Mouse (Mus musculus): ENCODE data around the gene Gm5751.
"Not testable (repeated sequence)": the region's sequence is repeated elsewhere in the genome, so short reads cannot be mapped to it uniquely, and the experiment has no call there.

The Gm5751 gene

GRCm38 (mm10) chrX:8873953-8874352 is at the start of gene Gm5751:
Gene Gm5751, plus strand, starts transcription at chrX:8874253.
- DNase-seq (ENCODE audit: low spot score) = not testable (repeated sequence)

- peak; percentile 44 for DNase-seq (ENCODE audit: low spot score)
Observed at GRCm38 (mm10) chrX:8832043-8832442, 42.0 kb upstream of the Gm5751 start.

DNA sequence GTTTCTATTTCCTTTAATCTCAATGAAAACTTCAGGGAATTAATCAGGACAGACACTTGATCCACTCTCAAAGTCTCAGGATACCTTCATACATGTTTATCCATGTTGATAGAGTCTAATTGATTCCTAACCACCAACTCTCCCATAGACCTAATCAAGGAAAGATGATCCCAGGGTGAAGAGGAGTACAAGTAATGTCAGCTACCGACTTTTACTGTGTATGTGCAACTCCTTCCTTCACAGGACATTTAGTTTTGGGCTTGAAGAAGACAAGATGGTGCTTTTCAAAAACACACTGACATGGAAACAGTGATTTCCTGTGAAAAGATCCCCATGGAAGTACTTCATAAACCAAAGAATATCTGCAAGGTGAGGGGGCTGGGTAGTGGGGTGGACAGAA is 30.4 kb upstream of the Gm5751 start, which contains the start of gene Gm6592:
Gene Gm6592 (plus strand): TSS at position 301 of the 400 bp plus-strand sequence.
- no peak for DNase-seq (ENCODE audit: low spot score)

GRCm38 (mm10) chrX:8852486-8852885 is 21.6 kb upstream of the Gm5751 start:
- no peak for DNase-seq (ENCODE audit: low spot score)

DNA sequence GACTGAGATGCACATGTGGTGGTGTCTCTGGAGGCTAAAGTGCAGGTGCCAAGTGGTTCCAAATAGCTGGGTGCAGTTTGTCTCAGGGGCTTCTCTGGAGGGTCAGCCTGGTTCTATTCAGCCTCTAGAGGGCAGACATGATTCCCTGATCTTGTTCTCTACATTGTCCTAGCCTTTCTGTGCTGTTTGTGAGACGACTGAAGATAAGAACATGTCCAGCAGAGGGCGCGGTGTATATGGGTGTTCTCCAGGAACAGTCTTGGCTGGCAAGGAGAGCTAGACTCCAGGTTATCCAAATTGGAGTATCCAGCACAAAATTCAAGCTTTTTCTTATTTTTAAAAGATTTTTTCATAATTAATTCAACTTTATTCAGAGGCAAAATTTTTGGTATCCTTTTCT is 9.7 kb upstream of the Gm5751 start:
- peak; percentile 55 for DNase-seq (ENCODE audit: low spot score)

- no peak for DNase-seq (ENCODE audit: low spot score)
Observed at GRCm38 (mm10) chrX:8884336-8884735, 10.3 kb downstream of the Gm5751 start.

GRCm38 (mm10) chrX:8891975-8892342 is 17.9 kb downstream of the Gm5751 start:
- no peak for DNase-seq (ENCODE audit: low spot score)

- peak; percentile 46 for DNase-seq (ENCODE audit: low spot score)
Observed at GRCm38 (mm10) chrX:8892343-8893155, 18.5 kb downstream of the Gm5751 start, which contains the start of gene B630019K06Rik. Gene B630019K06Rik, plus strand, starts transcription at chrX:8892382.

DNA sequence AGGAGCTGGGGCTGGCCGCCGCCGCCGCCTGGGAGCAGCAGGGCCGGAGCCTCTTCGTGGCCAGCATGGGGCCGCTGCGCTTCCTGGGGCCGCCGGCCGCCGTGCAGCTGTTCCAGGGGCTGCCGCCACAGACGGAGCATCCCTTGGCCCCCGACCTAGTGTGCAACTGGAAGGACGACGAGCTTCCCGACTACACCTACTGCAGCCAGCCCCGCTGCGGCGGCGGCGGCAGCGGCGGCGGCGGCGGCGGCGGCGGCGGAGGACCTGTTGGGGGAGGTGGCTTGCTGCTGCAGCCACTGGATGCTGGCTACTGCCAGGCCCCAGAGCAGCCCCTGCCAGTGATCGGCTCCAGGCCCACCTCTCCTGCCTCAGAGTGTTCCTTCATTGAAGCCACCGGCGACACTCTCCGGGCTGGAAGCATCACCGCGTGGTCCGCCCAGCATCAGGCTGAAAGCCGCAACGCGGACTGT is 19.2 kb downstream of the Gm5751 start:
- DNase-seq (ENCODE audit: low spot score) = no peak

DNA sequence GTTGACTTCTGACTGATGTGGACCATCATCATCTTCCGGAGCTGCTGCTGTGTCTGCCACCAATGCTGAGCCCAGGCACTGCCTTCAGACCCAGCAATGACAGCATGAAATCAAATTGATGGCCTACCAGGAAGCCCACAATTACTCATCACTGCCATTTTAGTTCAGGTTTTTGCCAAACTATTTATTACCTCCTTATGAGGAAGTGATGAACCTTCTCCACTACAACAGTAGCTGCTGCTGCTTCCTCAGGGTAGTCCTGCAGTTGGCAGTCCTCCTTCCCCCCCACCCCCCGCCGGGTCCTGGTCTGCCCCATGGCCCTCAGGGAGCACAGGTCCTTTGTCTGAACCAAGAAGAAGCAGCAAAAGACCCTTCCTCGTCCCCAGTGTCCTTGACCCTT is 26.8 kb downstream of the Gm5751 start:
- no peak for DNase-seq (ENCODE audit: low spot score)

DNA sequence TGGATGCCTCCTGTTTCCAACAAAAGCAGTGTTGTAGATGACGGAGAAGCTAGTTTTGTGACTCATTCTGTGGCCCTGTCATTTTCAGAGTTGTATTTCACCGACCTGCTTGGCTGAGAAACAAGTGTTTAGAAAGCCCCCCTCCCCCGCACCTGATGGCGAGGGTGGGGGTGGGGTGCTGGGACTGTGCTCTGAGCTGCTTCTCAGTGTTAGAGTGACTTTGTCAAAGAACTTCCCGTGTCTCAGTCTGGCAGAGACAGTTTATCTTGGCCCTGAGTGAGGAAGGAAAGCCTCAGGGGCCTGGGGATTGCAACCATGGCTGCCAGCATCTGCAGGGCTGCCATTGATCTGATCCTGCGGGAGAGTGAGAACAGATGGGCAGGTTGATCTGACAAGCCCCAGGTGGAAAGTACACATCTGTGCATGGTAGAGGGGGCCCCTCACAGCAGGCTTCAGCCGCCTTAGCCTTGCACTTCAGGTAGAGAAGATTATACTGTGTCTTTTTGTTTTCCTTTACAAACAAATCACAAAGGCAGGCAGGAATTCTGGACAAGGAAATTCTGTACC is 27.9 kb downstream of the Gm5751 start:
- no peak for DNase-seq (ENCODE audit: low spot score)

GRCm38 (mm10) chrX:8921080-8921479 is 47.0 kb downstream of the Gm5751 start:
- no peak for DNase-seq (ENCODE audit: low spot score)

DNA sequence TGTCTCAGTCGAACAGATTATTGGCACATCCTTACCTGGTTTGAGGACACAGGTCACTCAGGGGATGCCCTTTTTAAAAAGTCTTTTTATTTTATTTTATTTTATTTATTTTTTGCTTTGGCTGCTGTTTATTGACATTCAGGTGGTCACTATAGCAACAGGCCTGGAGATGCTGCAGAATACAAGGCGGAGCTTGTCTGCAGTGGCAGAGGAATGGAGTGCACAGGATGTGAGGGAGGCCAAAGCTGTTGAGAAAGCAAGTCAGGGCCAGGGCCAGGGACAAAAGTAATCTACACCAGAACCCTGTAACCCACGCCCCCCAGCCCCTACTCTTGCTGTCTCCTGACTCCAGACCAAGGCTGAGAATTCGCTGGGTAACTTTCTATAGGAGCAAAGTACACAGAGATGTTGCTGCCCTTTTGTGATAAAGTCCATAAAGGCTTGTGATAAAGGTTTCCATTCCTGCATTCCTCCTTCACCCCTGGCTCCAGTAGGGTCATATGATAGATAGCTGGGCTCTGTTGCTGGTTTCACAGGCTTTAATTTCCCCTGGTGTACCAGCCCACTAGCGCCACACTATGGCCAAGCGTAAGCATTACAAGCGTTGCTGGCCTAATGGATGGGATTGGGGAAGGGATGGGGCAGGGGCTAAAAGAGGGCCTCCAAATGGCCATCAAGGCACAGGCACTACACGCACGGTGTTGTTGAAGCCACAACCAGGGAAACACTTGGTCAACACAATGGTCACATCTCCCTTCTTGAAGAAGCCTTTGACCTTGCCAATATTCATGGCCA is 48.0 kb downstream of the Gm5751 start:
- DNase-seq (ENCODE audit: low spot score) = no peak

- DNase-seq (ENCODE audit: low spot score) = no peak
Observed at GRCm38 (mm10) chrX:8927308-8927707, 53.3 kb downstream of the Gm5751 start.

Measured in ovary, postnatal 14 days (tissue).